Mouse (Mus musculus): ENCODE results near the gene Sclt1. TPM values are rescaled to one million over a fixed set of nuclear protein-coding genes. Genes with fewer than 3 reads are reported as not detected.
A peak's percentile ranks its signal among the peaks of the same experiment; 100 is the strongest.

Gene Sclt1
- polyA plus RNA-seq, 1 experiment from 2014 or later = 23.9 TPM

- H3K27me3 ChIP-seq = no peaks in the 10 kb centered on the region
- no peak overlapping the region for H3K9ac ChIP-seq (replicated peaks)
- H3K9me3 ChIP-seq = no peaks in the 10 kb centered on the region
- no peak overlapping the region for H3K4me2 ChIP-seq (replicated peaks)
- no peak for ATAC-seq
- H3K36me3 ChIP-seq = peaks cover 24% of the 10 kb centered on the region
- H3K27ac ChIP-seq = no peak overlapping the region
- 95% methylated on average over 12 of the region's 12 CpGs for WGBS
- no peak overlapping the region for H3K4me3 ChIP-seq (replicated peaks)
- peaks cover 35% of the 10 kb centered on the region for H3K4me1 ChIP-seq (replicated peaks)
Observed at GRCm38 (mm10) chr3:41604629-41605321, 137.5 kb downstream of the Sclt1 start.

GRCm38 (mm10) chr3:41603470-41604019, 138.8 kb downstream of the Sclt1 start:
- Histone ChIP-seq H3K36me3 (peaks cover 25% of the 10 kb centered on the region), H3K27me3 (no peaks in the 10 kb centered on the region), H3K9me3 (no peaks in the 10 kb centered on the region), H3K4me1 (replicated peaks) (peaks cover 35% of the 10 kb centered on the region), H3K4me3 (replicated peaks) (no peak overlapping the region), H3K27ac (peak overlapping the region; percentile 57), H3K9ac (replicated peaks) (no peak overlapping the region), H3K4me2 (replicated peaks) (no peak overlapping the region)
- 13% methylated on average over 5 of the region's 5 CpGs for WGBS
- ATAC-seq = peak; percentile 63

GRCm38 (mm10) chr3:41602933-41603332, 139.4 kb downstream of the Sclt1 start:
- ATAC-seq = no peak
- no peaks in the 10 kb centered on the region for H3K27me3 ChIP-seq
- peak overlapping the region; percentile 57 for H3K27ac ChIP-seq
- H3K4me2 ChIP-seq (replicated peaks) = no peak overlapping the region
- H3K36me3 ChIP-seq = peaks cover 29% of the 10 kb centered on the region
- WGBS = 46% methylated on average over 10 of the region's 10 CpGs
- no peaks in the 10 kb centered on the region for H3K9me3 ChIP-seq
- H3K4me1 ChIP-seq (replicated peaks) = peaks cover 35% of the 10 kb centered on the region
- no peak overlapping the region for H3K9ac ChIP-seq (replicated peaks)
- H3K4me3 ChIP-seq (replicated peaks) = no peak overlapping the region

- Histone ChIP-seq H3K4me2 (replicated peaks) (no peak overlapping the region), H3K9me3 (no peaks in the 10 kb centered on the region), H3K27me3 (no peaks in the 10 kb centered on the region), H3K9ac (replicated peaks) (no peak overlapping the region), H3K27ac (no peak overlapping the region), H3K4me1 (replicated peaks) (peaks cover 35% of the 10 kb centered on the region), H3K4me3 (replicated peaks) (no peak overlapping the region), H3K36me3 (peaks cover 44% of the 10 kb centered on the region)
- 74% methylated on average over 9 of the region's 9 CpGs for WGBS
- no peak for ATAC-seq
Observed at GRCm38 (mm10) chr3:41601226-41602020, 140.9 kb downstream of the Sclt1 start.

- Histone ChIP-seq H3K4me3 (replicated peaks) (no peak overlapping the region), H3K4me2 (replicated peaks) (no peak overlapping the region), H3K9me3 (no peaks in the 10 kb centered on the region), H3K4me1 (replicated peaks) (peaks cover 27% of the 10 kb centered on the region), H3K27me3 (no peaks in the 10 kb centered on the region), H3K9ac (replicated peaks) (no peak overlapping the region), H3K36me3 (peaks cover 43% of the 10 kb centered on the region), H3K27ac (no peak overlapping the region)
- peak; percentile 57 for ATAC-seq
- 76% methylated on average over 14 of the region's 14 CpGs for WGBS
Observed at GRCm38 (mm10) chr3:41599806-41600589, 142.3 kb downstream of the Sclt1 start.

- ATAC-seq = no peak
- Histone ChIP-seq H3K4me3 (replicated peaks) (no peak overlapping the region), H3K27me3 (no peaks in the 10 kb centered on the region), H3K4me1 (replicated peaks) (peaks cover 19% of the 10 kb centered on the region), H3K4me2 (replicated peaks) (no peak overlapping the region), H3K27ac (no peak overlapping the region), H3K9me3 (no peaks in the 10 kb centered on the region), H3K9ac (replicated peaks) (no peak overlapping the region), H3K36me3 (peaks cover 43% of the 10 kb centered on the region)
- 97% methylated on average over 10 of the region's 10 CpGs for WGBS
Observed at GRCm38 (mm10) chr3:41599226-41599625, 143.1 kb downstream of the Sclt1 start.

GRCm38 (mm10) chr3:41598412-41598811, 143.9 kb downstream of the Sclt1 start:
- no peak overlapping the region for H3K4me3 ChIP-seq (replicated peaks)
- H3K9me3 ChIP-seq = no peaks in the 10 kb centered on the region
- H3K9ac ChIP-seq (replicated peaks) = no peak overlapping the region
- H3K27me3 ChIP-seq = no peaks in the 10 kb centered on the region
- ATAC-seq = no peak
- peaks cover 11% of the 10 kb centered on the region for H3K4me1 ChIP-seq (replicated peaks)
- 80% methylated on average over 9 of the region's 9 CpGs for WGBS
- H3K4me2 ChIP-seq (replicated peaks) = no peak overlapping the region
- H3K36me3 ChIP-seq = peaks cover 51% of the 10 kb centered on the region
- no peak overlapping the region for H3K27ac ChIP-seq

GRCm38 (mm10) chr3:41597036-41597435, 145.3 kb downstream of the Sclt1 start:
- H3K9ac ChIP-seq (replicated peaks) = no peak overlapping the region
- 95% methylated on average over 8 of the region's 8 CpGs for WGBS
- no peaks in the 10 kb centered on the region for H3K4me1 ChIP-seq (replicated peaks)
- H3K27me3 ChIP-seq = no peaks in the 10 kb centered on the region
- H3K4me3 ChIP-seq (replicated peaks) = no peak overlapping the region
- H3K9me3 ChIP-seq = no peaks in the 10 kb centered on the region
- ATAC-seq = no peak
- no peak overlapping the region for H3K27ac ChIP-seq
- no peak overlapping the region for H3K4me2 ChIP-seq (replicated peaks)
- peaks cover 56% of the 10 kb centered on the region for H3K36me3 ChIP-seq

- no peak overlapping the region for H3K4me3 ChIP-seq (replicated peaks)
- H3K9ac ChIP-seq (replicated peaks) = no peak overlapping the region
- H3K4me2 ChIP-seq (replicated peaks) = no peak overlapping the region
- no peaks in the 10 kb centered on the region for H3K27me3 ChIP-seq
- ATAC-seq = no peak
- H3K9me3 ChIP-seq = no peaks in the 10 kb centered on the region
- H3K36me3 ChIP-seq = peaks cover 74% of the 10 kb centered on the region
- H3K27ac ChIP-seq = no peak overlapping the region
- no peaks in the 10 kb centered on the region for H3K4me1 ChIP-seq (replicated peaks)
- 97% methylated on average over 4 of the region's 4 CpGs for WGBS
Observed at GRCm38 (mm10) chr3:41595010-41595409, 147.3 kb downstream of the Sclt1 start.

- no peak for ATAC-seq
Observed at GRCm38 (mm10) chr3:41594097-41594879, 148.0 kb downstream of the Sclt1 start.

GRCm38 (mm10) chr3:41592805-41593204, 149.5 kb downstream of the Sclt1 start:
- Histone ChIP-seq H3K36me3 (peaks cover 76% of the 10 kb centered on the region), H3K27ac (no peak overlapping the region), H3K27me3 (no peaks in the 10 kb centered on the region), H3K9ac (replicated peaks) (no peak overlapping the region), H3K4me3 (replicated peaks) (no peak overlapping the region), H3K4me1 (replicated peaks) (no peaks in the 10 kb centered on the region), H3K4me2 (replicated peaks) (no peak overlapping the region), H3K9me3 (no peaks in the 10 kb centered on the region)
- no peak for ATAC-seq
- 83% methylated on average over 7 of the region's 7 CpGs for WGBS

More at GRCm38 (mm10) chr3:41594097-41594879, 148.0 kb downstream of the Sclt1 start:
- Histone ChIP-seq H3K9me3 (no peaks in the 10 kb centered on the region), H3K4me2 (replicated peaks) (no peak overlapping the region), H3K27me3 (no peaks in the 10 kb centered on the region), H3K4me1 (replicated peaks) (no peaks in the 10 kb centered on the region), H3K27ac (no peak overlapping the region), H3K36me3 (peaks cover 80% of the 10 kb centered on the region), H3K4me3 (replicated peaks) (no peak overlapping the region), H3K9ac (replicated peaks) (no peak overlapping the region)
- 84% methylated on average over 9 of the region's 9 CpGs for WGBS
